Mouse (Mus musculus) layer of hippocampus, adult 18-20 months (tissue): ENCODE data around the gene Kdm5a. TPM values are rescaled to one million over a fixed set of nuclear protein-coding genes. Genes with fewer than 3 reads are reported as not detected.

Source experiments
- total RNA-seq, 2 experiments: library from RNA; stranded (reverse); gene quantifications; 2 replicates each; pipeline ENCODE4 v1.2.3; 2021

The Kdm5a gene
- total RNA-seq, 2 experiments from 2014 or later, result 42.9 to 45.2 TPM

Other genes starting within 250 kb of the Kdm5a start
- not detected for gene D330020A13Rik, start 69.8 kb upstream of the Kdm5a start, total RNA-seq
- under 1 TPM; 0.51 to 0.62 TPM for gene B4galnt3, start 69.6 kb upstream of the Kdm5a start, total RNA-seq
- 1 to 10 TPM; 5.0 to 5.4 TPM for gene Ccdc77, start 250 bp downstream of the Kdm5a start, total RNA-seq
- gene Il17ra, start 99.1 kb downstream of the Kdm5a start, total RNA-seq, result 1 to 10 TPM; 8.7 to 8.8 TPM
- 10 to 100 TPM; 37.4 to 40.7 TPM for gene Tmem121b, start 129.7 kb downstream of the Kdm5a start, total RNA-seq
- 10 to 100 TPM; 27.7 to 30.5 TPM for gene Hdhd5, start 167.2 kb downstream of the Kdm5a start, total RNA-seq